Mouse (Mus musculus) telencephalon, adult 2 months (tissue): ENCODE measurements around the gene Scnn1a.
"Not testable (repeated sequence)": the region's sequence is repeated elsewhere in the genome, so short reads cannot be mapped to it uniquely, and the experiment has no call there.

Experiments used
- DNase-seq: peaks from one replicate; pipeline ENCODE4 v3.0.0-alpha.2; 2011; ENCODE audit warnings: low read depth, low spot score

The Scnn1a gene

GRCm38 (mm10) chr6:125320323-125320722 lies at the start of gene Scnn1a:
Gene Scnn1a (plus strand): TSS chr6:125320659.
- DNase-seq, result no peak

- DNase-seq, result peak; percentile 92
Measured at GRCm38 (mm10) chr6:125271455-125272227, 48.8 kb upstream of the Scnn1a start.

GRCm38 (mm10) chr6:125272228-125272785 lies 48.2 kb upstream of the Scnn1a start:
- DNase-seq, result no peak

- DNase-seq, result no peak
Measured at GRCm38 (mm10) chr6:125274841-125275563, 45.5 kb upstream of the Scnn1a start.

- no peak for DNase-seq
Measured at GRCm38 (mm10) chr6:125279729-125280128, 40.7 kb upstream of the Scnn1a start.

- not testable (repeated sequence) for DNase-seq
Measured at GRCm38 (mm10) chr6:125282721-125283120, 37.7 kb upstream of the Scnn1a start.

- no peak for DNase-seq
Measured at GRCm38 (mm10) chr6:125284250-125284649, 36.2 kb upstream of the Scnn1a start.

- DNase-seq, result no peak
Measured at GRCm38 (mm10) chr6:125284751-125285150, 35.7 kb upstream of the Scnn1a start.

- DNase-seq, result no peak
Measured at GRCm38 (mm10) chr6:125285890-125286289, 34.6 kb upstream of the Scnn1a start, which contains the start of gene Tuba3a. Gene Tuba3a (minus strand): TSS chr6:125286042.

GRCm38 (mm10) chr6:125286944-125287343 lies 33.5 kb upstream of the Scnn1a start:
- peak; percentile 41 for DNase-seq

GRCm38 (mm10) chr6:125288730-125289129 lies 31.7 kb upstream of the Scnn1a start:
- DNase-seq, result no peak

GRCm38 (mm10) chr6:125291329-125291728 lies 29.1 kb upstream of the Scnn1a start:
- DNase-seq, result peak; percentile 50

GRCm38 (mm10) chr6:125292256-125292655 lies 28.2 kb upstream of the Scnn1a start:
- no peak for DNase-seq

GRCm38 (mm10) chr6:125294049-125294448 lies 26.4 kb upstream of the Scnn1a start:
- DNase-seq, result no peak

- no peak for DNase-seq
Measured at GRCm38 (mm10) chr6:125297149-125297820, 23.2 kb upstream of the Scnn1a start.

GRCm38 (mm10) chr6:125300982-125301381 lies 19.5 kb upstream of the Scnn1a start:
- no peak for DNase-seq

GRCm38 (mm10) chr6:125302231-125302982 lies 18.1 kb upstream of the Scnn1a start:
- DNase-seq, result no peak

- DNase-seq, result no peak
Measured at GRCm38 (mm10) chr6:125303242-125303641, 17.2 kb upstream of the Scnn1a start.

GRCm38 (mm10) chr6:125304408-125304807 lies 16.1 kb upstream of the Scnn1a start:
- DNase-seq, result not testable (repeated sequence)

GRCm38 (mm10) chr6:125305465-125305864 lies 15.0 kb upstream of the Scnn1a start:
- DNase-seq, result no peak

- no peak for DNase-seq
Measured at GRCm38 (mm10) chr6:125307091-125307490, 13.4 kb upstream of the Scnn1a start.
